Mouse (Mus musculus): Measurements from ENCODE around the gene Alg1. TPM values are rescaled to one million over a fixed set of nuclear protein-coding genes. Genes with fewer than 3 reads are reported as not detected.

Alg1 gene
- 46.9 TPM for polyA plus RNA-seq (2017; shearing (Covaris generic))

DNA sequence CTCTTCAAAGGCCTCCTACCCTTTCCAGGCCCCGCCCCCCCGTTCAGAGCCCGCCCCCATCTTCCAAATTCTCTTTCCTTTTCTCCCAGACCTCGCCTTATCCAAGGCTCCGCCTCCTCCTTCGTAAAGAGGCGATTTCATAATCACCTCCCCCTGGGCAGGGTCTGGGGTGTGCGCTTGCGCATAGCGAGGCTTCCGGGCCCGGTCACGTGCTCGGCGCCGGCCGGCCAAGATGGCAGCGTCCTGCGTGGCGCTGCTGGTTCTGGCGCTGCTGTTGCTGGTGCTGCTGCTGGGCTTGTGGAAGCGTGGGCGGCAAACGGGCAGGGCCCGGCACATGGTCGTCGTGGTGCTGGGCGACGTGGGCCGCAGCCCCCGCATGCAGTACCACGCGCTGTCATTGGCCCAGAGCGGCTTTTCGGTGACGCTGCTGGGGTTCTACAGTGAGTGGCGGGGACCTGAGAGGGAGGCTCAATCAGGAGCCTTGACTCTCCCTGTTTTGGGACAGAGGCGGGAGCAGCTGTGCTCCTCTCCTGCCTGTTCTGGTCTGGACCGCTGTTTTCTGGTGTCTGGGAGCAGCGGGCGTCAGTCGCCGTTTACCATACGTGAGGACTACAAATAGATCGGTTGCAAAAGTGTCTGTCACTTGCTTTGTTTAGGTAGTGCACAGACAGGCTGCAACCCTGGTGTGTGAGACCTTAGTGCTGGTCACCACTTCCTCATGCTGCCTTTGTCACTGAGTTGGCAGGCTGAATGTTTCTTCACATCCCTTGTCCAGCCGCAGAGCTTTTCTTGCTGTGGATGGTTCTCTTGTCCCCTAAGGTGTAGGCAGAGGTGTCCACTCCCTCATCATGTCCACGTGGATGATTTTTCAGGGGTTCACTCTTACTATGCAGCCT is at the start of gene Alg1:
Alg1 (plus strand) TSS at position 204 of the 896 bp plus-strand sequence.

DNA sequence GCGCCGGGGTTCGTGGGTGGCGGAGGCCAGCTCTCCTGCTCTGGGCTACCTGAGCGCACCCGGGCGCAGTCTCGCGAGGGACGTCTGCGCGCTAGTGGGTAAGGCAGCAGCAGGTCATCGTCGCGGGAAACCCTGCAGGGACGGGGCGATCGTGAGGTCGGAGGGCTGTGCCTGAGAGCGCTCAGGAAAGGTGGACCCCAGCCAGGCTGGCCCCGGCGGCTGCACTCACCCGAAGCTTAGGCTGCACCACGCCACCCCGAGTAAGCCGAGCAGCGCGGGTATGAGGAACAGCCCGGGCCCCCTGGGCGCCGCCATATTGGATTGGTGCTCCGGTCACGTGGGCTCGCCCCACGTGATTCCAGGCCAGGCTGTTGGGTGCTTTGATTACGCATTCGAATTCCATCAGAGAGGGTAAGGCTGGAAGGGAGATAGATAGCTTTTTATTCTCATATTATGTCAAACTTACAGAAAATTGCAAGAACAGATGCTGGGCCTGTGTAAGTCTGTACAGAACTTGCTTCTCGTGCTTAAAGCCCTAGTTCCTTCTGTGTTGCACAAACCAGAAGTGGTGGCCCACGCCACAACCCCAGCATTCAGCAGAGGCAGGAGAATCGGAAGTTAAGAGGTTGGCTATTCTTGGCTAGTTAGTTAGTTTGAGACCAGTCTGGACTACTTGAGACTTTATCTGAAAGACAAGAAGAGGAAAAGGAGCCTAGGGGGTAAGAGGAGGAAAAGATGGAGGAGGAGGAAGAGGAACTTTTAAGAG is 29.6 kb upstream of the Alg1 start, which contains the start of gene Nagpa:
Nagpa (minus strand) TSS at position 345 of the 766 bp plus-strand sequence.

DNA sequence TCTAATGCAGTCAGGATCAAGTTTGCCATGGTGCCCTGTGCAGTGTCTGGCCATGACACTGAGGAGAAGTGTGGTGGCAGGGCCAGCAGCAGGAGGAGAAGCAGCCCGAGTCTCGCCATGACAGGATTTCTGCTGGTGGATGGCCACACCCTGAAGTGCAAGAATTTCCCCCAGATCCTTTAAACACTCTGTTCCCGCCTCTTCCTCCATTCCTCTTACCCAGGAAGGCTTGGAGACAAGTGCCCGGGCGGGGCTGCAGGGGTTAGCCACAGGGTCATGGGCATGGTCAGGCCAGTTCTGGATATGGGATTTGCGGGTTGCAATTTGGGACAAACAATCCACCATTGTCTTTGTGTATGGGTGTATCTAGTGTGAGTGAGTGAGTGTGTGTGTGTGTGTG is 11.3 kb upstream of the Alg1 start, which contains the start of gene AU021092:
AU021092 (minus strand) TSS at position 160 of the 400 bp plus-strand sequence.

DNA sequence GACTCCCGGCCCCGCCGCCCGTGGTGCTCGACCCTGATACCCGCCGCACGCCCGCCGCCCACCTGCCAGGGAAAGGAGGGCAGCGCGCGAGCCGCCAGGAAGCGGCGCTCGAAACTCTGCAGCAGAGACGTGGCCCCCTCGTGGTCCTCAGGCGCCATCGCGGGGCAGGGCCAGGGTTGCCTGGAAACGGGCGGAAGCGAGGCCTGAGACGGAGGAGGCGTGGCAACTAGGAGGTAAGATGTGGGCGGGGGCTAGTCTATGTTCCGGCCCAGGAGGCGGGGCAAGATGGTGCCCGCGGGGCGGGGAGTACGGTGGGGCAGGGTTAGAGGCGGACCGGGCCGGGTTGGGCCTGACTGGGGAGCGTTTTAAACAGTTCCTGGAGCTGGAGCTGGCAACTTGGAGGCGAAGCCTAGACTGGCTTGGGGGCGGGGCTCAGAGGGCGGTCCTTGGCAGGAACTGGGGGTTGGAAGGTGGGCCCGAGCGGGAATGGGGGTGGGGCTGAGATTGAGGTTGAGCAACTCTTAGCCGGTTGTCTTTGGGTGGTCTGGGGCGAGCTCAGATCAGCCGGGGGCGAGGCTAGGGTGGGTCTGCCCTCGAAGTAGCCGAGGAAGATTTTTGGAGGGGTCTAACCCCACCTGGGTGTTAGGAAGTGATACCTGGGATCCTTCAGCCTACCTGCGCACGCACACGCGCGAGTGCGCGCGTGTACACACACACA is 22.5 kb downstream of the Alg1 start, which contains the start of gene Eef2kmt:
Eef2kmt (minus strand) TSS at position 205 of the 718 bp plus-strand sequence.

Other genes with a start within 250 kb of the Alg1 start
- gene Sept12, start 235.8 kb upstream of the Alg1 start, polyA plus RNA-seq (2017; shearing (Covaris generic)), result not detected
- gene Smim22, start 226.3 kb upstream of the Alg1 start, polyA plus RNA-seq (2017; shearing (Covaris generic)), result not detected
- 11.5 TPM for gene Rogdi, start 220.1 kb upstream of the Alg1 start, polyA plus RNA-seq (2017; shearing (Covaris generic))
- 156 TPM for gene Glyr1, start 183.8 kb upstream of the Alg1 start, polyA plus RNA-seq (2017; shearing (Covaris generic))
- 92.4 TPM for gene Ubn1, start 183.6 kb upstream of the Alg1 start, polyA plus RNA-seq (2017; shearing (Covaris generic))
- 0.20 TPM for gene Ppl, start 101.2 kb upstream of the Alg1 start, polyA plus RNA-seq (2017; shearing (Covaris generic))
- gene Sec14l5, start 86.5 kb upstream of the Alg1 start, polyA plus RNA-seq (2017; shearing (Covaris generic)), result not detected
- gene Nagpa, start 29.6 kb upstream of the Alg1 start, polyA plus RNA-seq (2017; shearing (Covaris generic)), result 33.8 TPM
- gene AU021092, start 11.3 kb upstream of the Alg1 start, polyA plus RNA-seq (2017; shearing (Covaris generic)), result not detected
- gene Eef2kmt, start 22.4 kb downstream of the Alg1 start, polyA plus RNA-seq (2017; shearing (Covaris generic)), result 32.0 TPM